Mouse (Mus musculus) liver, embryonic 12.5 days (tissue): ENCODE measurements around the gene Tekt3. TPM values are rescaled to one million over a fixed set of nuclear protein-coding genes. Genes with fewer than 3 reads are reported as not detected.
A peak's percentile ranks its signal among the peaks of the same experiment; 100 is the strongest.

ENCODE experiments used
- ATAC-seq: fragments of 200-750 bp; cut with Nextera tagmentation; 2 replicates; pipeline ENCODE4 v1.8.0; 2017; ENCODE audit warnings: moderate number of reproducible peaks, mild to moderate bottlenecking, moderate library complexity
- H3K27ac ChIP-seq: fragments of 300-500 bp; sonication (generic); 2 replicates; pipeline ENCODE4 v1.5.1; 2016; ENCODE audit warnings: mild to moderate bottlenecking
- H3K27me3 ChIP-seq: fragments of 300-500 bp; sonication (generic); replicated peaks from 2 replicates; pipeline ENCODE4 v1.6.1; 2016; ENCODE audit warnings: mild to moderate bottlenecking, moderate library complexity
- H3K36me3 ChIP-seq: fragments of 300-500 bp; sonication (generic); 2 replicates; pipeline ENCODE4 v1.6.1; 2016; ENCODE audit warnings: mild to moderate bottlenecking, moderate library complexity
- H3K4me1 ChIP-seq: fragments of 300-500 bp; sonication (generic); 2 replicates; pipeline ENCODE4 v1.6.1; 2016
- H3K4me2 ChIP-seq: fragments of 300-500 bp; sonication (generic); 2 replicates; pipeline ENCODE4 v1.6.1; 2016; ENCODE audit warnings: mild to moderate bottlenecking, moderate library complexity
- H3K4me3 ChIP-seq: fragments of 300-500 bp; sonication (generic); 2 replicates; pipeline ENCODE4 v1.5.1; 2016; ENCODE audit warnings: mild to moderate bottlenecking, moderate library complexity
- H3K9ac ChIP-seq: fragments of 300-500 bp; sonication (generic); 2 replicates; pipeline ENCODE4 v1.6.1; 2016; ENCODE audit warnings: mild to moderate bottlenecking, moderate library complexity
- H3K9me3 ChIP-seq: fragments of 300-500 bp; sonication (generic); replicated peaks from 2 replicates; pipeline ENCODE4 v1.6.1; 2016; ENCODE audit warnings: mild to moderate bottlenecking, moderate library complexity
- WGBS: fragments of 180-500 bp; shearing (Covaris S2); methylation state at CpG from one replicate; pipeline ENCODE4 v1.1.7; 2016; ENCODE audit not compliant: insufficient replicate concordance; 5-methylcytosine and 5-hydroxymethylcytosine counted together
- polyA plus RNA-seq: library from polyadenylated mRNA; unstranded; fragments of >200 nt; fragmentation: Nextera tagmentation; extraction: Ambion mirVana; gene quantifications from 2 replicates; pipeline ENCODE4 v1.2.1, GENCODE M21; 2016

The Tekt3 gene
- polyA plus RNA-seq, 1 experiment from 2014 or later: not detected

- H3K4me3 ChIP-seq: no peak overlapping the region
- peaks cover 78% of the 10 kb centered on the region for H3K27me3 ChIP-seq
- no peaks in the 10 kb centered on the region for H3K36me3 ChIP-seq
- peaks cover 8% of the 10 kb centered on the region; the same call in 1 of the 2 replicates for H3K4me1 ChIP-seq
- H3K27ac ChIP-seq: no peak overlapping the region
- WGBS: 60% methylated on average over 12 of the region's 12 CpGs
- H3K4me2 ChIP-seq: no peak overlapping the region
- no peak for ATAC-seq
- no peaks in the 10 kb centered on the region for H3K9me3 ChIP-seq
- H3K9ac ChIP-seq: no peak overlapping the region
Measured at GRCm38 (mm10) chr11:63129840-63130239, 68.4 kb downstream of the Tekt3 start.

GRCm38 (mm10) chr11:63130497-63130896 is 69.0 kb downstream of the Tekt3 start:
- H3K9me3 ChIP-seq: no peaks in the 10 kb centered on the region
- ATAC-seq: no peak

GRCm38 (mm10) chr11:63131001-63131692 is 69.7 kb downstream of the Tekt3 start:
- peak overlapping the region; percentile 18; the same call in 1 of the 2 replicates for H3K9ac ChIP-seq
- H3K4me3 ChIP-seq: peak overlapping the region; percentile 48
- H3K9me3 ChIP-seq: no peaks in the 10 kb centered on the region
- H3K27me3 ChIP-seq: peaks cover 79% of the 10 kb centered on the region
- H3K36me3 ChIP-seq: no peaks in the 10 kb centered on the region
- peaks cover 8% of the 10 kb centered on the region; the same call in 1 of the 2 replicates for H3K4me1 ChIP-seq
- H3K4me2 ChIP-seq: peak overlapping the region; percentile 65
- H3K27ac ChIP-seq: no peak overlapping the region
- ATAC-seq: no peak
- WGBS: 7% methylated on average over 33 of the region's 33 CpGs

More at GRCm38 (mm10) chr11:63130497-63130896, 69.0 kb downstream of the Tekt3 start:
- Histone ChIP-seq H3K9ac (no peak overlapping the region), H3K4me3 (no peak overlapping the region), H3K4me1 (peaks cover 8% of the 10 kb centered on the region; the same call in 1 of the 2 replicates), H3K27me3 (peaks cover 84% of the 10 kb centered on the region), H3K36me3 (no peaks in the 10 kb centered on the region), H3K4me2 (peak overlapping the region; percentile 65), H3K27ac (no peak overlapping the region)
- WGBS: 43% methylated on average over 8 of the region's 8 CpGs

- Histone ChIP-seq H3K27ac (no peak overlapping the region), H3K9me3 (no peaks in the 10 kb centered on the region), H3K9ac (no peak overlapping the region), H3K4me2 (peak overlapping the region; percentile 65), H3K36me3 (no peaks in the 10 kb centered on the region), H3K4me3 (peak overlapping the region; percentile 48), H3K27me3 (peaks cover 78% of the 10 kb centered on the region), H3K4me1 (peaks cover 8% of the 10 kb centered on the region; the same call in 1 of the 2 replicates)
- 7% methylated on average over 11 of the region's 11 CpGs for WGBS
- no peak for ATAC-seq
Measured at GRCm38 (mm10) chr11:63131693-63132040, 70.2 kb downstream of the Tekt3 start.

GRCm38 (mm10) chr11:63132151-63132500 is 70.7 kb downstream of the Tekt3 start:
- ATAC-seq: no peak
- WGBS: 3% methylated on average over 11 of the region's 11 CpGs
- H3K4me2 ChIP-seq: peak overlapping the region; percentile 65
- no peaks in the 10 kb centered on the region for H3K9me3 ChIP-seq
- H3K4me3 ChIP-seq: peak overlapping the region; percentile 48
- H3K27me3 ChIP-seq: peaks cover 78% of the 10 kb centered on the region
- H3K4me1 ChIP-seq: peaks cover 8% of the 10 kb centered on the region; the same call in 1 of the 2 replicates
- no peaks in the 10 kb centered on the region for H3K36me3 ChIP-seq
- peak overlapping the region; percentile 42 for H3K9ac ChIP-seq
- peak overlapping the region; percentile 67 for H3K27ac ChIP-seq

GRCm38 (mm10) chr11:63132501-63133435 is 71.3 kb downstream of the Tekt3 start:
- WGBS: 3% methylated on average over 66 of the region's 66 CpGs
- peak overlapping the region; percentile 67 for H3K27ac ChIP-seq
- peak overlapping the region; percentile 65 for H3K4me2 ChIP-seq
- ATAC-seq: no peak
- no peaks in the 10 kb centered on the region for H3K36me3 ChIP-seq
- peaks cover 77% of the 10 kb centered on the region for H3K27me3 ChIP-seq
- peak overlapping the region; percentile 48 for H3K4me3 ChIP-seq
- no peaks in the 10 kb centered on the region for H3K9me3 ChIP-seq
- peak overlapping the region; percentile 42 for H3K9ac ChIP-seq
- peaks cover 8% of the 10 kb centered on the region; the same call in 1 of the 2 replicates for H3K4me1 ChIP-seq

GRCm38 (mm10) chr11:63134021-63134420 is 72.6 kb downstream of the Tekt3 start:
- no peaks in the 10 kb centered on the region for H3K9me3 ChIP-seq
- ATAC-seq: no peak
- H3K36me3 ChIP-seq: no peaks in the 10 kb centered on the region
- 56% methylated on average over 5 of the region's 5 CpGs for WGBS
- no peak overlapping the region for H3K27ac ChIP-seq
- H3K4me1 ChIP-seq: peaks cover 8% of the 10 kb centered on the region; the same call in 1 of the 2 replicates
- no peak overlapping the region for H3K4me3 ChIP-seq
- H3K4me2 ChIP-seq: no peak overlapping the region; the same call in 1 of the 2 replicates
- no peak overlapping the region for H3K9ac ChIP-seq
- peaks cover 72% of the 10 kb centered on the region for H3K27me3 ChIP-seq

- H3K27ac ChIP-seq: no peak overlapping the region
Measured at GRCm38 (mm10) chr11:63134742-63135482, 73.5 kb downstream of the Tekt3 start.

GRCm38 (mm10) chr11:63135622-63136021 is 74.2 kb downstream of the Tekt3 start:
- H3K4me2 ChIP-seq: no peak overlapping the region
- H3K27me3 ChIP-seq: peaks cover 61% of the 10 kb centered on the region
- peaks cover 8% of the 10 kb centered on the region; the same call in 1 of the 2 replicates for H3K4me1 ChIP-seq
- ATAC-seq: 0 out of 2 replicates have a peak, but pooled peaks have one; percentile 29
- H3K9me3 ChIP-seq: no peaks in the 10 kb centered on the region
- no peak overlapping the region for H3K9ac ChIP-seq
- no peak overlapping the region for H3K4me3 ChIP-seq
- H3K27ac ChIP-seq: no peak overlapping the region
- 2% methylated on average over 8 of the region's 8 CpGs for WGBS
- H3K36me3 ChIP-seq: no peaks in the 10 kb centered on the region

More at GRCm38 (mm10) chr11:63134742-63135482, 73.5 kb downstream of the Tekt3 start:
- H3K4me3 ChIP-seq: no peak overlapping the region
- no peak overlapping the region for H3K4me2 ChIP-seq
- no peak for ATAC-seq
- H3K27me3 ChIP-seq: peaks cover 66% of the 10 kb centered on the region
- no peak overlapping the region for H3K9ac ChIP-seq
- peaks cover 8% of the 10 kb centered on the region; the same call in 1 of the 2 replicates for H3K4me1 ChIP-seq
- no peaks in the 10 kb centered on the region for H3K36me3 ChIP-seq
- WGBS: 59% methylated on average over 15 of the region's 15 CpGs
- no peaks in the 10 kb centered on the region for H3K9me3 ChIP-seq

- no peaks in the 10 kb centered on the region for H3K9me3 ChIP-seq
- H3K36me3 ChIP-seq: no peaks in the 10 kb centered on the region
- ATAC-seq: no peak
- H3K9ac ChIP-seq: no peak overlapping the region
- H3K4me1 ChIP-seq: peaks cover 4% of the 10 kb centered on the region; the same call in 1 of the 2 replicates
- H3K27me3 ChIP-seq: peaks cover 55% of the 10 kb centered on the region
- H3K4me3 ChIP-seq: no peak overlapping the region
- H3K4me2 ChIP-seq: no peak overlapping the region
- H3K27ac ChIP-seq: no peak overlapping the region
- WGBS: 54% methylated on average over 6 of the region's 6 CpGs
Measured at GRCm38 (mm10) chr11:63136205-63136604, 74.8 kb downstream of the Tekt3 start.

- H3K4me2 ChIP-seq: no peak overlapping the region
- no peaks in the 10 kb centered on the region for H3K36me3 ChIP-seq
- H3K9ac ChIP-seq: no peak overlapping the region
- no peak overlapping the region for H3K4me3 ChIP-seq
- H3K4me1 ChIP-seq: no peaks in the 10 kb centered on the region
- no peak overlapping the region for H3K27ac ChIP-seq
- peaks cover 48% of the 10 kb centered on the region for H3K27me3 ChIP-seq
- ATAC-seq: no peak
- WGBS: 75% methylated on average over 4 of the region's 4 CpGs
- no peaks in the 10 kb centered on the region for H3K9me3 ChIP-seq
Measured at GRCm38 (mm10) chr11:63136836-63137416, 75.5 kb downstream of the Tekt3 start.
